Mouse (Mus musculus) frontal cortex, adult 2 months (tissue): ENCODE data around the gene Igf1r. TPM values are rescaled to one million over a fixed set of nuclear protein-coding genes. Genes with fewer than 3 reads are reported as not detected.

Experiments used
- DNase-seq, 2 experiments: peaks; one replicate each; pipeline ENCODE4 v3.0.0; 2022; ENCODE audit warnings: low spot score in 1 of 2; ENCODE audit errors: extremely low spot score in 1 of 2
- polyA plus RNA-seq: library from polyadenylated mRNA; depleted of rRNA; stranded (reverse); fragments of >200 nt; gene quantifications from 2 replicates; pipeline ENCODE4 v1.2.3, GENCODE M21; 2012

Igf1r gene
- polyA plus RNA-seq, 1 experiment = 24.4 TPM

DNA sequence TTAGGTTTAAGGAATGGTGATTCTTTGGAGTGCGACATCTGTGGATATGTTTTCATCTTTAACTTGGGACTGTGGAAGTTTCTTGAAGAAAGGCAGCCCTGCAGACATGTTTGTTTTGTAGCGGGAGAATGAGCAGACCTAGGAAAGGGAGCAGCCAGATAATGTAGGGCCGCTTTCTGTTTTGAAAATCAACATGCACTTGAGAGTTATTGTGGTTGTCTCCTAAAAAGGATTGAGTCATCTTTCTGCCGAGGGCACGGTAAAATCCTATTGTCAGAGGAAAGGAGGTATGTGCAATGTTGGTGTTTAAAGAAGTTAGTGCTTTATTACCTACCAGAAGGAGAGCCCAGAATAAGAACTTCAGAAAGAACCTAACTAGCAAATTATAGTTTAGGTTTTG, 2.6 kb downstream of the Igf1r start:
- no peak for DNase-seq

DNA sequence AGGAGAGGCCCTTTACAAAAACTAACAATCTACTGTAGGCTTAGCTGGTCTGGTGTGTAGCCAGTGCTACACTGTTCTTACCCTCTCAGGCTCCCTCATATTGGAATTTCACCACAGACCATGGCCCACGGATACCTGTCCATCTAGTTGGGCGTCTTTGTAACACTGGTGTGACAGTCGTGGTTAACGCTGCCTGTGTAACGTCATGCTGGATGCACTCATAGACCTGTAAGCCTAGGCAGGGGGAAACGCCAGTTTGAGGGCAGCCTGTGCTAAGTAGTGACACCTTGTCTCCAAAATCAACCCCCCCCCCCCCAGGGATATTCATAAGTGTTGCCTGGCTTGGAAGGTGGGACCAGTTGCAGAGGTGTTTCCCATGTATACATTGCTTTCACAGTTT, 4.7 kb downstream of the Igf1r start:
- DNase-seq = no peak

DNA sequence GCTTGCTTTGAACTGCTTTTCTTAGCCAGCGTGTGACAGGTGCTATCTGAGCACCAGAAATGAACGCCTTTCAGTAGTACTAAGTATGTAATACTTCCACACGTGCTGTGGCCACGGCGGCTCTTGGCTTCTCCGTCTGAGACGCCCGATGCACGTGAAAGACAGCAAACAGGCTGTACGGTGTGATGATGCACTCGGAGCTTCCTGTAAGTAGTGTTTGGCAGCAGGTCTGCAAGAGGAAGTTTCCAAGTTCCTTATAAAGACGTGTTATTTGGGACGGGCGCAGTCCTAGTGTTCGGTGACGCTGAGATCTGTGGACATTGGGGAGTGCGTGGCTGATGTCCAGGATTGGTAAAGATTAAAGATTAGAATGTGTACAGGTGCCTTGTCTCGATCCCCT, 5.4 kb downstream of the Igf1r start:
- DNase-seq = no peak

DNA sequence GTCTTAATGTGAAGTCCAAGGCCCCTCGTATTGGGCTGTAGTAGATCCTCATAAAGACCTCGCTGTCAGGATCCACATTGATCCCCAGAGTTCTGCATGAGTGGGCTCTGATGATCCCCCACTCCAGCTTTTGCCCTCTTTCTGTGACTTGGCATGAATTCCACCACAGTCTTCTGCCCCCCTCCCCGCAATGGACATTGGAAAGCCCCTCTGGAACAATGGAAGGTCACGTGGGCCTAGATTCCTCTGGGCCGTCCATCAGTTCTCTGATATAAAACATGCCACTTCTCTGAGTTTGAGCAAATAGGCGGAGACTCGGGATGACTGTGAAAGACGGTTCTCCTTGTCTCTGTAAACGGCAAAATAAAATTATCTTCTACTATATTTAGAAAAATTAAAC, 8.1 kb downstream of the Igf1r start:
- no peak for DNase-seq

DNA sequence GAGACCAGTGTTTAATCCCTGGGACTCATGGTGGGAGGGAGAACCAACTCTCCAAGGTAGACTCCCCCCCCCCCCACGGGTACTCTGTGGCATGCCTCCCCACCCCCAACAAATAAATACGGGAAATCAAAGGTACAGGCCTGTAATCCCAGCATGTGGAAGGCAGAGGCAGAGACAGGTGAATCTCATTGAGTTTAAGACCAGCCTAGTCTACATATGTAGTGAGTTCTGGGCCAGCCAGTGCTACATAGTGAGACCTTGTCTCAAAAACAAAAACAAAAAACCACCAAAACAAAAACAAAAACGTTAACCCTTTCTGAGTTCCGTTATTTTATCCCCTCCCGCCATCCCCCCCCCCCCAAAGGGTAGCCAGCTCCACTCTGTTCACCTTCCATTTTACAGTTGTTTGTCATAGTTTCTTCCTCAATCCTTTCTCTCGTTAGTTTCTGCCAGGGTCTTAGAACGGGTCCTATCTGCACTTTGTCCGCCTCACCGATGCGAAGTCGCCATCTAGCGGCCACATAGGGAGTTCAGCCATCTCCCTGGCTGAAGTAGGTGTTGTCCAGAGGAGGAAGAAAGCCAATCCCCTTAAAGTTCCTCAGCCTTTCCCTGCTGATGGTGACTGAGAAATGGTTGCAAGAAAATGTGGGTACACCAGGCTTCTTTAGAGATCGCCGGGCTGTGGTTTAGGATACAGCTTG, 9.1 kb downstream of the Igf1r start:
- DNase-seq = peak; percentile 50 to 89

DNA sequence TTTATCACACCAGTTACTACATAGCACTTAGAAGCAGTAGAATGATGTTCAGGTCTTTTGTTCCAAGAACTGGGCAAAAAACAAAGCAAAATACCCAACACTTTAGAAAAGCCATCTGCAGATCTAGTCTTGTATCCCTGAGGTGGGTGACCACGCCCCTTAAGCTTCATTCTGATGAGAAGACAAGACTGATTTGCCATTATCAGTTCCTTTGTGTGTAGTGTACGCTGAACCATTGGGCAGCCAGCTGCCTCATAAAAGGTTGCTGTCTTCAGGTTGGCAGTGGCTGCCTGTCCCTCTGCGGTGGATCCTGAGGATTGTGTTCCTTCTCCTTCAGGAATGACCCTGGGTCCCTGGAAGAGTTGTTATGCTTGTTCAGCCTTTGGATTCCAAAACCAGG, 11.1 kb downstream of the Igf1r start:
- no peak for DNase-seq

DNA sequence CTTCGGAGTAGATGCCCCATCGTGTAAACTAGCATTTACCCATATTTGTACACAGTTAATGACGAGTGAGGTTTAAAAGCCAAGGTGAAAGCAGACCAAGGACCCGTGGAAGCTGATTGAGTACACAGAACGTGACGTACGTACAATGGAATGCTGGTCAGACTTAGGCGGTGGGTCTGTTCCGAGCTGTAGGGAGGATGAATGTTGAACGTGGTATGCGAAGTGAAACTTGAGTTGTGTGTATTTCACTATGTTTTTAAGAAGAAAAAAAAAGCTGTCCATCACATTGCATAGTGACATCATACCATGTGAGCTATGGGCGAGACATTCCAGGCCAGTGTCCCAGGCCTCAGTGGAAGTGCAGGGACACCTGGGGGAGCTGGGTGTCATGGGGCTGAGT, 15.8 kb downstream of the Igf1r start:
- no peak for DNase-seq

DNA sequence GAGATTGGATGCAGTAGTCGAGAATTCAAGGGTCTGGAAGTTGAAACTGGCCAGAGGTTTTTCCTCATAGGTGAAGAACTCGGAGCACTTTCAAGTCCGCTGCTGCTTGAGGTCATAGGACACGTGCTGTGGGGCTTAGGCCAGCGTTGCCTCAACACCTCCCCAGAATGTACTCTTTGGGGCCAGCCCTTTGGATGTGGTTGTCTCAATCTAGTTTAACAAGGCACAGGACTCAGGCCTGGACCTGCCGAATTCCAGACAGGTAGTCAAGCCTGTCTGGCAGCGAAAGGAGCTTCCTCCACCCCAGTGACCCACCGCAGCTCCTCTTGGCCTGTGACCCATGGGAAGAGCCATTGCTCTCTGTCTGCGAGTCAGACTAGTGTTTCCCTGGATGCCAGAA, 16.4 kb downstream of the Igf1r start:
- DNase-seq = no peak

DNA sequence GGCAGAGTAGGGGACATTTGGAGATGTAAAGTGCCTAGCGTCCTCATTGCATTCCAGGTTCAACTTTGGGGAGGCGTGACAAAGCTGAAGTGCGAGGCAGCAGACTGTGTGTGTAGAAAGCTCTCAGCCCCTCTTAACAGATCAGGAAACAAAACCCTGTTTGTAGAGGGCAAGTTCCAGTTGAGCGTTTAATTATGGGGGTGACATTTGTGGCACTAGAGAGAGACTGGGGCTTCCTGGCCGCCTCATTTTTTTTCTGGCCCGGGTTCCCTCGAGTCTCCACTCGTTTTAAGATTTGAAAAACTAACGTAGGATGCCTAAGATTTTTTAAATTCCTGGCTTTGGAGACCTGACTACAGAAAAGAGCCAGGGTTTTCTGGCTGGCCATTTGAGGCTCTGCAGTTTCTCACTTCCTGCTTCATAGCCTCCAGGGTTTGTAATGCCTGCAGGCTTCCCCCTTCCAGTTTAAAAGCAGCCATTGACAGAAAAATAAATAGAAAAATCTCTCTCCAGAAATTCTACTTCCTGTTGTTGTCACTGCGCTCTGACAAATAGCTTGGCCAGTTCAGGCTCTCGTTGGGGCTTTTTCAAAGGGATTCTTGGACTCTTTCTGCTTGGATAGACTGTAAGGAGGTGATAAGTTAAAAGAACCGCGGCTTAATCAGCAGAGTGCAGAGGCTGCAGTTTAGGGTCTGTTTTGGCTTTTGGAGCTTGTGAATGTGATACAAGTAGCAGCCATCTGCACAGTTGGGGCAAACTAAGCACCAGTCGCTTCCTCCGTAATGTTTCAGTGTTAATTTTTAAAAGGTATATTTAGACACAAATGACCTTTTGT, 20.8 kb downstream of the Igf1r start:
- no peak for DNase-seq

DNA sequence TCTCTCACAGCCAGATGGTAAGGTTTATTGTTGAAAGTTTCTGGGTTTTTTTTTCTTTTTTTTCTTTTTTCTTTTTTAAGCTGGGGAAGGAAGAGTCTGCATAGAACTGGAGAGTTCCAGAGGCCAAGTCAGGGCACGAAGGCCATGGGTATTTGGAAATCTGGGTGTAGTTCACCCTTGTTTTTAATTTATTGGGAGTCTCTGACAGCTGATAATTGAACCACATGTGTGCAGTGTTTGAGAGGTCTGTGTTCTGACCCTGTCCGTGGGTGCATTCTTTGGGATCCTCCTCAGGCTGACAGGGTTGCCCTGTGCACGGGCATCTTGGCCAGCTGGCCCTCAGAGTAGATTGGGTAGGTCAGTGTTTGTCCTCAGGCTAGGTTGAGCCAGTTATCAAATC, 29.3 kb downstream of the Igf1r start:
- no peak for DNase-seq

DNA sequence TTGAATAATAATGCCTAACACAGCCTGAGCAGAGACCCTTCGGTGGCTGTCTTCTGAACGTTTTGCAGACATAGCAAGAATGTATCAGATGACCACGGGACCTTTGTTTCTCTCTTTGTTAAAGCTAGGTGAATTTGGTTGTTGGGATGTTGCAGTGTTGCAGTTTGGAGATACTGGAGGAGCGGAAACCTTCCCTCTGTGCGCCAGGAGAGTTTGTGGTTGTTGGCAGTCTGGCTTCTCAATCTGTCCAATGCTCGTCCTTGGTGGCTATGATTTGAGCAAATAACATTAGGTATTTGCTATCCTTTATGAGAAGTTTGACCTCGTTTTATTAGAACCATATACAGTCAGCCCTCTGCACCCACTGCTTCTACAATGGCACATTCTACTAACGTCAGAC, 30.2 kb downstream of the Igf1r start:
- DNase-seq = no peak

DNA sequence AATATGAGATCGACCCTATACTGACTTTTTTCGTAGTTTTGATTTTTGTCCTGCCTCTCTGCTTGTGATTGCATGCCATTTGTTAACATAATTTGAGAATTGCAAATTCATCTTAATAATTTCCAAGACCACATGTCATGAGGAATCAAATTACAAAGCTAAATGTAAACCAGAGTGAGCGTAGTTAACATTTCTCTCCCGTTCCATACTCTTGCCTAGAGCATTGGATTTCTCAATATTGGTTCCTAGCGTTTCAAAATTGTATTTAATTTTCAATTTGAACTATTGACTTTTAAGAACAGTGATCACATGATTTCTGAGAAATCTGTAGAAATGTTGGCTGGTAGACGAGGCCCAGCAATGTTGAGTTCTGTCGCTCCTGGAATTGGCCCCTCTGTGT, 30.8 kb downstream of the Igf1r start:
- no peak for DNase-seq

DNA sequence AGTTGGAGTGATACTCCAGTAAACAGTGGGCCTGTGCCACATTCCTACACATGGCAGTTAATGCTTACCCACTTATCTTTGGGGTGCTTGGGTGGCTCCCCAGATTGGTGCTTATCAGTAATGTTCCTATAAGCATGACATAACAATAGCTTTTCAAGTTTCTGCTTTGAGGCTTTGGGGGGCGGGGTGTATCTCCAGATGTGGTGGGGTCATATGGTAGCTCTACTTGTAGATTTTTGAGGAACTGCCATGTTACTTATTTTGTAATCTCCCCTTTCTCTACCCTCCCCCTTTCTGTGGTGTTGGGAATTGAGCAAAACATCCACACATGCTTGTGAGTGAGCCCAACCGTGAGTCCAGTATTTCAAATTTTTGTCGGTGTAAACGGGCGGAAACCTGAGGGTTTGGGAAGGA, 32.4 kb downstream of the Igf1r start:
- no peak for DNase-seq

DNA sequence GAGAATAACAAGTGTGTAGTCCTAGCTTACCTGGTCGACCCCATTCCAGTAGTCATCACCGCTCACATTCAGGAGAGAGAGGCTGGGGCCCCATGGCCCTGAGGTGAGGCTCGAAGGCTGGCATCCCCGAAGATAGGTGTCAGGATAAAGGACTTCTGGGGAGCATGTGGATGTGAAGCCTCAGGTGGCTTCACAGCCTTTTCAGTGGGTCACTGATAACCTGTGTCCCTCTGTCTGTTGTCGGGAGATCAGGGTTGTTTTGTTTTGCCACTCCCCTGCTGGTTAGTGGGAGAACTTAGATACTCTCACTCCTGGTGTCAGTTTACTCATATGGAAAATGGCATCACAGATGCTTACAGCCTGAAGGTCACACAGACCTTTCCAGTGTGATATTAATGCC, 32.9 kb downstream of the Igf1r start:
- no peak for DNase-seq

DNA sequence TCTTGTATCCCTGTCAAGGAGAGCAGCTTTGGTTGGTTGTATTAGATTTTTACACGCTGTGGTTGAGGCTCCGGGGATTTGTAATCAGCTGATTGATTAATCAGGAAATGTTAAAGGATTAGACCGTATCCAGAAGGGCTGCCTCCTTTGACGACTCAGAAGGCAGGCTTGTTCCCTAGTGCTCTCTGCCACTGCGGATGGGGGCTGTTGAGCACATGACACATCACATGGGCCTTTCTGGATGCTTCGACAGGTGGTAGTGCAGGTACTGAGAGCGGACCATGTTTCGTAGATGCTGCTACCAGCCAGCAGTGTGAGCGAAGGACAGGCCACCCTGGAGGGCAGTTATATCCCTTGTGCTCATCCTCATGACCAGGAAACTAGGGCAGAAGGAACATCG, 33.6 kb downstream of the Igf1r start:
- no peak for DNase-seq

DNA sequence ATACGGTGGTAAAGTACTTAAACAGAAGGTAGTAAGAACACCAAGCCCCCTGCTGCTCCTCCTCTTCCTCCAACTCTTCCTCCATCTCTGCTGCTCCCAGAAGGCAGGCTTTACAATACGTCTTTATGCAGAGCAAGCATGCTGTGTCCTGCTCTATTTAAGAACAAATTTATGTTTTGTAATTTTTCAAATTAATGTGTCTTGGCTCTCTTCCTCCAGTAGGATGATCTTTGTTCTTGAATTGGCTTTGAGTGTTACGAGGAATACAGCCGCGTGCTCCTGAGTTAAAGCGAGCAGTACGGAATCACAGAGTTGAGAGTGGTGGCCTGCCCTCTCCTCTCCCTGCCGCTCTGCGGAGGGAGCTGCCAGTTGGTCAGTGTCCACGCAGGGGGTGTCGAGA, 34.2 kb downstream of the Igf1r start:
- DNase-seq = no peak

DNA sequence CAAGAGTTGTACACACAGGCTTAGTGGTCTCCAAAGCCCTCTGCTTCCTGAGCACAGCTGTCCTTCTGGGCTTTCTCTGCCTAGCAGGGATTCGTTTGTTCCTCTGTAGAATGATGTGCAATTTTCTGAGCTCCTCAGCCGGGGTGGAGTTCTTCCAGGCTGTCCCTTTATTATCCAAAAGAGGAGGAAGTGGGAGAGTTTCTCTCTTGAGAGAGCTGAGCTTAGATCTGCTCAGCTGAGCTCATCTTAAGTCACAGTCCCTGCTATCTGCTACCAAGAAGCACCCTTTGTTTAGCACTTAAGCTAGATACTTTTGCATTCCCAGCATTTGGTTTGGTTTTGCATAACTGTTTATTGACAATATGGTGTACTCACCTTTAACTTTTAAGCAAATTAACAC, 36.7 kb downstream of the Igf1r start:
- no peak for DNase-seq

DNA sequence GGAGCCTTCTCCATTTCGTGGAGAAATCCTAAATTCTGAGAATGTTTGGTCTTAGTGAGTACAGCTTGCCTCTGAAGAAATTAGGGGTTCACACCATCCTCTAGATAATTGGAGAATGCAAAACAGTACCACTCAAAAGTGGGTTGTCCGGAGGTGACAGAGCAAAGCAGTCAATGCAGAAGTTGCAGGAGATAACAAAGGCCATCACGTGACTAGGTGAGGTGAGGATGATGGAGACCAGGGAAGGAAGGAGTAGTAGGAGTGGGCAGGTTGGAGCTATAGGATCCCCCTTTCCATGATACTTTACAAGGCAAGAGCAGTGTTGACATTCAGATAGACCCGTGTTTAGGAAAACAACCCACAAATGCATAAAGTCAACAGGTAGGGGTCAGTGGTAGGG, 41.0 kb downstream of the Igf1r start:
- no peak for DNase-seq

DNA sequence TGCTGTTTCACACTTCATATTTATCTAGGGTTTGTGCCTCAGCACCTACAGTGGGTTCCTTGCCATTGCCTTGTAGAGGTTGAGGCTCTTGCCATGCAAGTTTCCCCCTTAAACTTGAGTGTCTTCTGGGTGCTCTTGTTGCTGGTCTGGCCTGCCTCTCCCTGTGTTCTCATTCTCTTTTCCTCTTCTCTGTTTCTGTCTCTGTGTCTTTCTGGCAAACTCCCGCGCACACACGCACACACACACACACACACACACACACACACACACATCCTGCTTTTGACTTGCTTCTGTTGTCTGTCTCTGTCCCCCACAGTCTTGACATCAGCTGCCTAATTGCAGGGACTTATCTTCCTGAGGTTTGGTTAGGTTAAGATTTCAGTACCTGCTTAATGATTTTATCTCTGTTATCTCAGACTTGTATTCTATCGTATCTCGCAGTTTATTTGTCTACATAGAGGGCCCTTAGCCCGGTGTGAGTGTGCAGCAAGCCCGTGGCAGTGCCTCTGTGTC, 41.8 kb downstream of the Igf1r start:
- DNase-seq = no peak

DNA sequence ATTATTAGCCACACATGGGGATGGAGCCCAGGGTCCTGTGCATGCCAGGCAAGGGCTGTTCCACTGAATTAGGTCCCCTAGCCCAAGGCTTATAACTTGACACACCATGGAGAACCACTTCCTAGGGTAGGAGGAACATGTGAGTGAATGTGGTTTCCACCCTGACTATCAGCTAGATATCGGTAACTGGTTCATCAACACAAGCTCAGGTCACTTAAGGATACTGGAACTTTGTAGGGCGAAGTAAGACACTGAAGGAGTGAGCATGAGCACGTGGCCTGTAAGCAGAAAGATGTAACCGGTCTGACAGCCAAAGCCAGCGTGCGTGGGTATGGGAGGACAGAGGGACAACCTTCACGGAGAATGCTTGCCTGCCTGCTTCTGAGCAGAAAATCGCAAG, 42.6 kb downstream of the Igf1r start:
- peak in 1 of 2 experiments; percentile 25 for DNase-seq

DNA sequence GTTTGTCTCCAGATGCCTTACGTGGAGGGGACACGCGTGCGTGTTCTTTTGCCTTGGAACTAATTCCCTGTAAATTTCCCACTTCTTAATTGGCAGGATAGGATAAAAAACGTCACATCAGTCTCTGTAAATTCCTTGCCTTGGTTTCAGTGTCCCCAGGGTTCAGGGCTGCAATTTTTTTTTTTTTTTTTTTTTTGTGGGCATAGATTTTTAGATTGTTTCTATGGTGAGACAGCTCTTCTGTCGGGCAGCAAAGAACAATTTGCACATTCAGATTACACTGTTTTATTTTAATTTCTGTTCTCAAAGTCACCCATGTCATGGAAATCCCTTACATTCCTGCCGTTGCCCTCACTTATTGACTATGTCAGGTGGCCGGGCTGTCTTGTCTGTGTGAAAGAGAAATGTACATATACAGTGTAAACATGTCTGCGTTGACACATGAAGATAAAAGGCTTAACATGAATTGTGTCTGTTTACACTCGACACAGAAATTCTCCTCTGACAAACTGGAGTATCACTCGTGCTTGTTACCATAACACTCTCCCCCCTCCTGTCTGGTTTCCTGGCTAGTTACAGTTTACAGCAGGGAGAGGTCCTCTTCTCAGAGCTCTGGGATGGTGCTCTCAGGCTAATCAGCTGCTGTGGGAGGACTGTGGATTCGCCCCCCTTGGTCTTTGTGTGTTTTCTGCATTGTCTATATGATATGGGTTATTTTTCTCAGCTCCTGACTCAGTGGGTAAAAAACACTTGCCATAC, 43.8 kb downstream of the Igf1r start:
- no peak for DNase-seq
